Mouse (Mus musculus) liver, embryonic 14.5 days (tissue): ENCODE results near the gene Myo10. TPM values are rescaled to one million over a fixed set of nuclear protein-coding genes. Genes with fewer than 3 reads are reported as not detected.

ENCODE experiments used
- ATAC-seq: fragments of 200-750 bp; cut with Nextera tagmentation; 2 replicates; pipeline ENCODE4 v1.8.0; 2017; ENCODE audit warnings: moderate number of reproducible peaks, mild to moderate bottlenecking, moderate library complexity; ENCODE audit not compliant: insufficient read depth
- DNase-seq, 3 experiments: peaks; one replicate each; pipeline ENCODE4 v3.0.0-alpha.2; 2012 to 2013; ENCODE audit warnings: low read depth in 3 of 3, low spot score in 3 of 3
- H3K27ac ChIP-seq: fragments of 300-500 bp; sonication (generic); 2 replicates; pipeline ENCODE4 v1.5.1; 2014; ENCODE audit warnings: moderate library complexity, mild to moderate bottlenecking, control low read depth, inconsistent platforms
- H3K27me3 ChIP-seq: fragments of 300-500 bp; sonication (generic); 2 replicates; pipeline ENCODE4 v1.6.1; 2014; ENCODE audit warnings: mild to moderate bottlenecking, low read length, moderate library complexity; ENCODE audit not compliant: control insufficient read depth, insufficient read depth
- H3K36me3 ChIP-seq: fragments of 300-500 bp; sonication (generic); replicated peaks from 2 replicates; pipeline ENCODE4 v1.6.1; 2014; ENCODE audit warnings: low read depth; ENCODE audit not compliant: control insufficient read depth, insufficient read depth
- H3K4me1 ChIP-seq, 2 experiments: fragments of 200-500 bp in 1 of 2; fragments of 300-500 bp in 1 of 2; sonication (generic) in 1 of 2; replicated peaks; 2 replicates each; pipeline ENCODE4 v1.6.1; 2012 to 2014; ENCODE audit warnings: antibody characterized with exemption in 1 of 2, inconsistent platforms in 1 of 2, low read length in 1 of 2; ENCODE audit not compliant: control insufficient read depth in 2 of 2, insufficient read depth in 2 of 2
- H3K4me2 ChIP-seq: fragments of 300-500 bp; sonication (generic); 2 replicates; pipeline ENCODE4 v1.6.1; 2014; ENCODE audit warnings: low read depth, mild to moderate bottlenecking, control low read depth, moderate library complexity
- H3K4me3 ChIP-seq, 2 experiments: fragments of 200-500 bp in 1 of 2; fragments of 300-500 bp in 1 of 2; sonication (generic) in 1 of 2; 2 replicates each; pipeline ENCODE4 v1.5.1; 2012 to 2014; ENCODE audit warnings: low read depth in 2 of 2, low read length in 2 of 2, mild to moderate bottlenecking in 2 of 2, control low read depth in 1 of 2, inconsistent platforms in 1 of 2, moderate library complexity in 1 of 2; ENCODE audit not compliant: insufficient read depth in 1 of 2
- H3K9ac ChIP-seq: fragments of 300-500 bp; sonication (generic); replicated peaks from 2 replicates; pipeline ENCODE4 v1.6.1; 2014; ENCODE audit warnings: mild to moderate bottlenecking, control low read depth, moderate library complexity
- H3K9me3 ChIP-seq: fragments of 300-500 bp; sonication (generic); 2 replicates; pipeline ENCODE4 v1.6.1; 2016; ENCODE audit warnings: low read length, mixed read lengths; ENCODE audit not compliant: control insufficient read depth
- CTCF ChIP-seq: IDR thresholded peaks from 2 replicates; pipeline ENCODE4 v1.5.1; 2016; ENCODE audit warnings: antibody characterized with exemption, low read depth, control low read depth
- EP300 ChIP-seq: IDR thresholded peaks from 2 replicates; pipeline ENCODE4 v1.6.1; 2016; ENCODE audit warnings: antibody characterized with exemption, low read depth
- WGBS: fragments of 180-500 bp; shearing (Covaris S2); extraction: QIAGEN DNeasy Blood & Tissue Kit; methylation state at CpG from one replicate; pipeline ENCODE4 v1.1.7; 2014; ENCODE audit not compliant: insufficient replicate concordance; 5-methylcytosine and 5-hydroxymethylcytosine counted together
- polyA plus RNA-seq, 2 experiments: library from polyadenylated mRNA; depleted of rRNA in 1 of 2; stranded (reverse) in 1 of 2; unstranded in 1 of 2; fragments of >200 nt; fragmentation: Nextera tagmentation in 1 of 2; extraction: Ambion mirVana in 1 of 2; gene quantifications; 2 replicates each; pipeline versions ENCODE4 v1.2.1 to v1.2.3; 2012 to 2014

The Myo10 gene
- polyA plus RNA-seq, 2 experiments: 2.6 to 2.9 TPM

GRCm38 (mm10) chr15:25633674-25634340 is 11.5 kb downstream of the Myo10 start:
- Histone ChIP-seq H3K4me1 (peaks cover 0 to 21% of the 10 kb centered on the region in 2 experiments; a peak in 2 of 4 replicates), H3K27me3 (no peaks in the 10 kb centered on the region), H3K9ac (no peak overlapping the region), H3K4me2 (no peak overlapping the region), H3K27ac (no peak overlapping the region), H3K9me3 (no peaks in the 10 kb centered on the region), H3K36me3 (no peaks in the 10 kb centered on the region), H3K4me3 (no peak overlapping the region)
- DNase-seq (no peak), ATAC-seq (no peak)
- TF ChIP-seq EP300 (no peak), CTCF (no peak)
- 73% methylated on average over 13 of the region's 13 CpGs for WGBS

- H3K4me1 ChIP-seq: peaks cover 0 to 12% of the 10 kb centered on the region in 2 experiments; a peak in 3 of 4 replicates
- H3K9me3 ChIP-seq: no peaks in the 10 kb centered on the region
- H3K36me3 ChIP-seq: no peaks in the 10 kb centered on the region
- WGBS: 60% methylated on average over 9 of the region's 9 CpGs
- H3K4me3 ChIP-seq: no peak overlapping the region
- H3K27me3 ChIP-seq: no peaks in the 10 kb centered on the region
- H3K9ac ChIP-seq: no peak overlapping the region
- H3K4me2 ChIP-seq: no peak overlapping the region
- no peak for ATAC-seq
- TF ChIP-seq EP300 (no peak), CTCF (no peak)
- DNase-seq: no peak
- H3K27ac ChIP-seq: no peak overlapping the region
Observed at GRCm38 (mm10) chr15:25637727-25638126, 15.4 kb downstream of the Myo10 start.

GRCm38 (mm10) chr15:25639217-25639616 is 16.9 kb downstream of the Myo10 start:
- H3K4me3 ChIP-seq: no peak overlapping the region
- WGBS: 84% methylated on average over 5 of the region's 5 CpGs
- no peak for DNase-seq
- H3K4me2 ChIP-seq: no peak overlapping the region
- TF ChIP-seq CTCF (no peak), EP300 (no peak)
- H3K27ac ChIP-seq: no peak overlapping the region
- no peaks in the 10 kb centered on the region for H3K27me3 ChIP-seq
- ATAC-seq: no peak
- H3K4me1 ChIP-seq: peaks cover 0 to 9% of the 10 kb centered on the region in 2 experiments; a peak in 3 of 4 replicates
- no peaks in the 10 kb centered on the region for H3K36me3 ChIP-seq
- H3K9ac ChIP-seq: no peak overlapping the region
- no peaks in the 10 kb centered on the region for H3K9me3 ChIP-seq

- H3K4me2 ChIP-seq: no peak overlapping the region
- H3K36me3 ChIP-seq: no peaks in the 10 kb centered on the region
- no peak overlapping the region for H3K4me3 ChIP-seq
- DNase-seq (no peak), ATAC-seq (no peak)
- no peak overlapping the region for H3K9ac ChIP-seq
- peaks cover 2 to 15% of the 10 kb centered on the region in 2 experiments; a peak in 3 of 4 replicates for H3K4me1 ChIP-seq
- WGBS: 62% methylated on average over 12 of the region's 12 CpGs
- no peak overlapping the region for H3K27ac ChIP-seq
- H3K9me3 ChIP-seq: no peaks in the 10 kb centered on the region
- no peak for TF ChIP-seq CTCF
- no peak for TF ChIP-seq EP300
- no peaks in the 10 kb centered on the region for H3K27me3 ChIP-seq
Observed at GRCm38 (mm10) chr15:25640840-25641752, 18.8 kb downstream of the Myo10 start.
